Mouse (Mus musculus) liver, embryonic 15.5 days (tissue): Measurements from ENCODE around the gene Hypk. TPM values are rescaled to one million over a fixed set of nuclear protein-coding genes. Genes with fewer than 3 reads are reported as not detected.

ENCODE experiments used
- ATAC-seq: fragments of 200-750 bp; cut with Nextera tagmentation; 2 replicates; pipeline ENCODE4 v1.8.0; 2017; ENCODE audit warnings: moderate number of reproducible peaks, mild to moderate bottlenecking, moderate library complexity; ENCODE audit not compliant: insufficient read depth
- H3K27ac ChIP-seq: fragments of 300-500 bp; sonication (generic); replicated peaks from 2 replicates; pipeline ENCODE4 v1.5.1; 2015; ENCODE audit warnings: mild to moderate bottlenecking, inconsistent platforms
- H3K27me3 ChIP-seq: fragments of 300-500 bp; sonication (generic); 2 replicates; pipeline ENCODE4 v1.6.1; 2015; ENCODE audit warnings: mild to moderate bottlenecking, inconsistent platforms
- H3K36me3 ChIP-seq: fragments of 300-500 bp; sonication (generic); replicated peaks from 2 replicates; pipeline ENCODE4 v1.6.1; 2015; ENCODE audit warnings: moderate library complexity, mild to moderate bottlenecking, inconsistent platforms
- H3K4me1 ChIP-seq: fragments of 300-500 bp; sonication (generic); replicated peaks from 2 replicates; pipeline ENCODE4 v1.6.1; 2015; ENCODE audit warnings: inconsistent platforms
- H3K4me2 ChIP-seq: fragments of 300-500 bp; sonication (generic); 2 replicates; pipeline ENCODE4 v1.6.1; 2015; ENCODE audit warnings: moderate library complexity, mild to moderate bottlenecking, inconsistent platforms
- H3K4me3 ChIP-seq: fragments of 300-500 bp; sonication (generic); replicated peaks from 2 replicates; pipeline ENCODE4 v1.5.1; 2015; ENCODE audit warnings: mild to moderate bottlenecking, inconsistent platforms
- H3K9ac ChIP-seq: fragments of 300-500 bp; sonication (generic); 2 replicates; pipeline ENCODE4 v1.6.1; 2015; ENCODE audit warnings: moderate library complexity, mild to moderate bottlenecking, inconsistent platforms
- H3K9me3 ChIP-seq: fragments of 300-500 bp; sonication (generic); replicated peaks from 2 replicates; pipeline ENCODE4 v1.6.1; 2016; ENCODE audit warnings: inconsistent platforms
- WGBS: fragments of 180-500 bp; shearing (Covaris S2); methylation state at CpG from one replicate; pipeline ENCODE4 v1.1.7; 2015; ENCODE audit warnings: mixed read lengths; ENCODE audit not compliant: insufficient replicate concordance; 5-methylcytosine and 5-hydroxymethylcytosine counted together
- polyA plus RNA-seq: library from polyadenylated mRNA; unstranded; fragments of >200 nt; fragmentation: Nextera tagmentation; extraction: Ambion mirVana; gene quantifications from 2 replicates; pipeline ENCODE4 v1.2.1, GENCODE M21; 2015

The Hypk gene
- polyA plus RNA-seq, 1 experiment from 2014 or later, result 87.0 TPM

GRCm38 (mm10) chr2:121425890-121426289 lies 27.2 kb upstream of the Hypk start:
- Histone ChIP-seq H3K9me3 (no peaks in the 10 kb centered on the region), H3K9ac (no peak overlapping the region), H3K4me1 (no peaks in the 10 kb centered on the region), H3K4me3 (no peak overlapping the region), H3K27me3 (no peaks in the 10 kb centered on the region), H3K4me2 (no peak overlapping the region), H3K27ac (no peak overlapping the region), H3K36me3 (peaks cover 83% of the 10 kb centered on the region)
- ATAC-seq, result no peak
- WGBS, result 84% methylated on average over 2 of the region's 2 CpGs

- Histone ChIP-seq H3K4me2 (no peak overlapping the region), H3K4me3 (no peak overlapping the region), H3K27me3 (no peaks in the 10 kb centered on the region), H3K36me3 (peaks cover 94% of the 10 kb centered on the region), H3K4me1 (no peaks in the 10 kb centered on the region), H3K9me3 (no peaks in the 10 kb centered on the region), H3K27ac (no peak overlapping the region), H3K9ac (no peak overlapping the region)
- no peak for ATAC-seq
- WGBS, result 98% methylated on average over 1 of the region's 1 CpGs
These were observed 18.2 kb upstream of the Hypk start for GRCm38 (mm10) chr2:121434854-121435253.

- WGBS, result 62% methylated on average over 4 of the region's 4 CpGs
- peaks cover 46% of the 10 kb centered on the region for H3K36me3 ChIP-seq
- H3K27me3 ChIP-seq, result peaks cover 36% of the 10 kb centered on the region
These were observed 13.3 kb upstream of the Hypk start for GRCm38 (mm10) chr2:121439746-121440145.

GRCm38 (mm10) chr2:121440834-121441605 lies 12.1 kb upstream of the Hypk start:
- Histone ChIP-seq H3K27me3 (peaks cover 38% of the 10 kb centered on the region), H3K9ac (no peak overlapping the region), H3K4me2 (0 out of 2 replicates have a peak overlapping the region, but pooled peaks have one; percentile 92), H3K36me3 (peaks cover 33% of the 10 kb centered on the region), H3K4me3 (no peak overlapping the region), H3K27ac (no peak overlapping the region), H3K9me3 (no peaks in the 10 kb centered on the region), H3K4me1 (peaks cover 24% of the 10 kb centered on the region)
- WGBS, result 46% methylated on average over 5 of the region's 5 CpGs
- ATAC-seq, result no peak

More at GRCm38 (mm10) chr2:121439746-121440145, 13.3 kb upstream of the Hypk start:
- peaks cover 24% of the 10 kb centered on the region for H3K4me1 ChIP-seq
- no peak for ATAC-seq
- H3K9me3 ChIP-seq, result no peaks in the 10 kb centered on the region
- H3K27ac ChIP-seq, result no peak overlapping the region
- no peak overlapping the region for H3K4me3 ChIP-seq
- H3K4me2 ChIP-seq, result no peak overlapping the region
- H3K9ac ChIP-seq, result no peak overlapping the region

GRCm38 (mm10) chr2:121441800-121442199 lies 11.3 kb upstream of the Hypk start:
- Histone ChIP-seq H3K9me3 (no peaks in the 10 kb centered on the region), H3K9ac (peak overlapping the region; percentile 61; the same call in 1 of the 2 replicates), H3K4me2 (peak overlapping the region; percentile 92), H3K27ac (no peak overlapping the region), H3K36me3 (peaks cover 27% of the 10 kb centered on the region), H3K4me1 (peaks cover 24% of the 10 kb centered on the region), H3K27me3 (peaks cover 38% of the 10 kb centered on the region), H3K4me3 (peak overlapping the region; percentile 59)
- ATAC-seq, result peak; percentile 5; the same call in 1 of the 2 replicates
- WGBS, result 16% methylated on average over 11 of the region's 11 CpGs

- Histone ChIP-seq H3K4me2 (peak overlapping the region; percentile 92), H3K27ac (peak overlapping the region; percentile 42), H3K9me3 (no peaks in the 10 kb centered on the region), H3K36me3 (peaks cover 21% of the 10 kb centered on the region), H3K9ac (peak overlapping the region; percentile 61), H3K27me3 (peaks cover 38% of the 10 kb centered on the region), H3K4me3 (peak overlapping the region; percentile 59), H3K4me1 (peaks cover 25% of the 10 kb centered on the region)
- WGBS, result 1% methylated on average over 30 of the region's 30 CpGs
- ATAC-seq, result peak; percentile 94
These were observed 10.6 kb upstream of the Hypk start for GRCm38 (mm10) chr2:121442259-121443067.

- peaks cover 30% of the 10 kb centered on the region for H3K4me1 ChIP-seq
- H3K27me3 ChIP-seq, result peaks cover 38% of the 10 kb centered on the region
- peak overlapping the region; percentile 61 for H3K9ac ChIP-seq
- H3K4me3 ChIP-seq, result peak overlapping the region; percentile 59
- H3K27ac ChIP-seq, result peak overlapping the region; percentile 42; the same call in 1 of the 2 replicates
- peak; percentile 20 for ATAC-seq
- 16% methylated on average over 8 of the region's 8 CpGs for WGBS
- no peaks in the 10 kb centered on the region for H3K9me3 ChIP-seq
- peak overlapping the region; percentile 92 for H3K4me2 ChIP-seq
- H3K36me3 ChIP-seq, result peaks cover 15% of the 10 kb centered on the region
These were observed 10.1 kb upstream of the Hypk start for GRCm38 (mm10) chr2:121443068-121443349.

- Histone ChIP-seq H3K27me3 (peaks cover 38% of the 10 kb centered on the region), H3K27ac (no peak within 1 kb of the TSS), H3K4me3 (peak within 1 kb of the TSS; percentile 59), H3K36me3 (0 out of 2 replicates have a peak, but pooled peaks cover 4% of the 10 kb centered on the region), H3K4me1 (peaks cover 38% of the 10 kb centered on the region), H3K9ac (peak within 1 kb of the TSS; percentile 61; the same call in 1 of the 2 replicates), H3K9me3 (no peaks in the 10 kb centered on the region), H3K4me2 (peak within 1 kb of the TSS; percentile 92)
- ATAC-seq, result no peak
- WGBS, result 78% methylated on average over 1 of the region's 1 CpGs
These were observed 8.9 kb upstream of the Hypk start, which contains the start of gene Ell3 for GRCm38 (mm10) chr2:121444178-121444577. Gene Ell3 (minus strand): TSS chr2:121444278.

GRCm38 (mm10) chr2:121445117-121445516 lies 8.0 kb upstream of the Hypk start:
- no peak for ATAC-seq
- H3K36me3 ChIP-seq, result no peaks in the 10 kb centered on the region
- 49% methylated on average over 3 of the region's 3 CpGs for WGBS

GRCm38 (mm10) chr2:121446506-121446905 lies 6.6 kb upstream of the Hypk start:
- Histone ChIP-seq H3K27ac (no peak overlapping the region), H3K36me3 (peaks cover 6% of the 10 kb centered on the region; the same call in 1 of the 2 replicates), H3K4me1 (peaks cover 47% of the 10 kb centered on the region), H3K4me3 (no peak overlapping the region), H3K27me3 (peaks cover 32% of the 10 kb centered on the region), H3K9ac (no peak overlapping the region), H3K9me3 (no peaks in the 10 kb centered on the region), H3K4me2 (no peak overlapping the region)
- no peak for ATAC-seq
- WGBS, result 70% methylated on average over 4 of the region's 4 CpGs

More at GRCm38 (mm10) chr2:121445117-121445516, 8.0 kb upstream of the Hypk start:
- Histone ChIP-seq H3K4me1 (peaks cover 41% of the 10 kb centered on the region), H3K4me3 (no peak overlapping the region), H3K4me2 (no peak overlapping the region), H3K9ac (no peak overlapping the region), H3K27ac (no peak overlapping the region), H3K9me3 (no peaks in the 10 kb centered on the region), H3K27me3 (peaks cover 38% of the 10 kb centered on the region)

GRCm38 (mm10) chr2:121447006-121447405 lies 6.1 kb upstream of the Hypk start:
- Histone ChIP-seq H3K9ac (no peak overlapping the region), H3K27me3 (peaks cover 27% of the 10 kb centered on the region), H3K27ac (no peak overlapping the region), H3K4me3 (no peak overlapping the region), H3K9me3 (no peaks in the 10 kb centered on the region), H3K4me1 (peaks cover 43% of the 10 kb centered on the region), H3K36me3 (peaks cover 8% of the 10 kb centered on the region; the same call in 1 of the 2 replicates), H3K4me2 (no peak overlapping the region)
- no peak for ATAC-seq
- 36% methylated on average over 3 of the region's 3 CpGs for WGBS
